8 mouse cellular contexts compared by ENCODE assay signal in the genomic region with DNA sequence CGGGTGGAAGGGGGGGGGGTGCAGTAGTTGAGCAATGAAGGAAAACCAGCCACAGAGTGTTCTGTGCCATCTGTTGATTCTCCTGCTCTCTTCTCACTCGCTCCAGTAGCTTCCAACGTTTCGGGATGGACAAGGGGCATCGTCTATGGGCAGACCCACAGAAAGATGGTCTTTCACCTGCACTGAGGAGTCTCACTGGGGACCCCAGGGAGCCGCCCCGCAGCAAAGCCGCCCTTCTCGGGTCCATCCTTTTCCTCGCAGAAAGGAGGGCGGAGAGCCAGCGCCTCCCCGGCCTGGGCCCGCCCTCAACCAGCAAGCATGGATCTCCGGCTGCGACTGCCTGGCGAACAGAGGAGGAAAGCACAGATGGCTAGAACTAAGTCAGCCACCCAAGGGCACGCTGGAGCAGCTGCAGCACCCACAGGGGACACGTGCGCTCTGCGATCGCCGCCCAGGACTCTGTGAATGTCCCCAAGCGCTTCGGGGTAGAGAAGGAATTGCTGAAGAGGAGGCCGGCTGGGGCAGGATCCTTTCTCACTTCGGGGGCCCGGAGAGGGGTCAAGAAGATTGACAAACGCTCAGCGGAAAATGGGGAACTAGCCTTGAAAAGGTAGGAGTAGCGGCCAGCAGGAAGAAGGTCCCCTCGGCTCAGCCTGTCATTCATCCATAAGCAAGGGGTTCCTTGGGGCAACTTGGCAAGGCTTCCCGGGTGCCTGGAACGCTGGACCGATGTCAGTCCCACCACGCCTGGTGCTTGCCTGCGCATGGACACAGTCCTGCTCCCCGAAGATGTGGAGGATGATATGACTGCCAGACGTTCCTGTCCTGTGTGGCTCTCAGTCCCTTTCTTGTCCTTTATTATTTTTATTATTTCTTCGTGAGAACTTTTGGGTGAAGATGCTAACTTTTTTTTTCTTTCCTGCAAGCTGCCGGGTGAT. TPM values are rescaled to one million over a fixed set of nuclear protein-coding genes. Genes with fewer than 3 reads are reported as not detected.
DNase-seq lines count a peak whose midpoint lies in the region; ATAC-seq and TF ChIP-seq lines count a peak whose summit lies in the region.

A gene (plus strand): TSS at position 117 of the 938 bp plus-strand sequence.

- peaks cover 8% of the 10 kb centered on the region for H3K27me3 ChIP-seq in megakaryocyte, embryonic 14.5 days (replicated peaks)
- H3K27me3 ChIP-seq in heart, embryonic 12.5 days (replicated peaks), result peaks cover 9% of the 10 kb centered on the region; the same call in 1 of the 2 replicates
- H3K27me3 ChIP-seq in lung, embryonic 15.5 days, result 0 out of 2 replicates have a peak, but pooled peaks cover 3% of the 10 kb centered on the region

- DNase-seq in kidney, postnatal 4 days, result peak; percentile 64 to 73
- peak; percentile 57 for DNase-seq in retina, embryonic 14.5 days (ENCODE audit: low spot score)
- no peak for DNase-seq in spleen, adult 18-20 months

- peak within 1 kb of the TSS; percentile 88 for H3K4me2 ChIP-seq in heart, embryonic 12.5 days
- H3K4me2 ChIP-seq in lung, embryonic 15.5 days, result peak within 1 kb of the TSS; percentile 88

- no peak for ATAC-seq in megakaryocyte, adult 5-6 weeks (ENCODE audit: poor library complexity, severe bottlenecking)
- peak; percentile 73 for ATAC-seq in heart, embryonic 12.5 days (ENCODE audit: insufficient number of reproducible peaks, low FRiP score)
- peak; percentile 81 for ATAC-seq in lung, embryonic 15.5 days (ENCODE audit: borderline replicate concordance, extremely low read depth, low FRiP score, low TSS enrichment)

- TF ChIP-seq POLR2A in embryonic fibroblast, embryonic 13.5 days (IDR thresholded peaks at IDR 0.05; ENCODE audit: low read depth, low read length), result peak; percentile 82

- no peaks in the 10 kb centered on the region for H3K4me1 ChIP-seq in megakaryocyte, embryonic 14.5 days
- H3K4me1 ChIP-seq in embryonic fibroblast, embryonic 13.5 days (ENCODE audit: control insufficient read depth, insufficient read depth, low read length), result no peaks in the 10 kb centered on the region
- H3K4me1 ChIP-seq in heart, embryonic 12.5 days (replicated peaks), result no peaks in the 10 kb centered on the region
- peaks cover 12% of the 10 kb centered on the region for H3K4me1 ChIP-seq in lung, embryonic 15.5 days

- peaks cover 15% of the 10 kb centered on the region for H3K9me3 ChIP-seq in megakaryocyte, embryonic 14.5 days
- H3K9me3 ChIP-seq in heart, embryonic 12.5 days (replicated peaks), result no peaks in the 10 kb centered on the region
- no peaks in the 10 kb centered on the region for H3K9me3 ChIP-seq in lung, embryonic 15.5 days

- H3K36me3 ChIP-seq in megakaryocyte, embryonic 14.5 days (replicated peaks; ENCODE audit: low read length), result no peaks in the 10 kb centered on the region
- no peaks in the 10 kb centered on the region for H3K36me3 ChIP-seq in heart, embryonic 12.5 days
- H3K36me3 ChIP-seq in lung, embryonic 15.5 days, result no peaks in the 10 kb centered on the region

- 13% methylated on average over 41 of the region's 41 CpGs for WGBS in heart, embryonic 12.5 days
- 10% methylated on average over 41 of the region's 41 CpGs for WGBS in lung, embryonic 15.5 days

- H3K27ac ChIP-seq in embryonic fibroblast, embryonic 13.5 days (ENCODE audit: insufficient read depth, low read length), result no peak within 1 kb of the TSS
- no peak within 1 kb of the TSS for H3K27ac ChIP-seq in heart, embryonic 12.5 days (ENCODE audit: poor library complexity, severe bottlenecking)
- H3K27ac ChIP-seq in lung, embryonic 15.5 days, result no peak within 1 kb of the TSS

- H3K9ac ChIP-seq in heart, embryonic 12.5 days, result peak within 1 kb of the TSS; percentile 55
- H3K9ac ChIP-seq in lung, embryonic 15.5 days, result peak within 1 kb of the TSS; percentile 31; the same call in 1 of the 2 replicates

- no peak for TF ChIP-seq CTCF in embryonic fibroblast, embryonic 13.5 days (IDR thresholded peaks at IDR 0.05; ENCODE audit: borderline replicate concordance, insufficient read depth, low read length)

- peak within 1 kb of the TSS; percentile 56 for H3K4me3 ChIP-seq in megakaryocyte, embryonic 14.5 days (replicated peaks)
- H3K4me3 ChIP-seq in embryonic fibroblast, embryonic 13.5 days (ENCODE audit: insufficient read depth, low read length), result peak within 1 kb of the TSS; percentile 68
- H3K4me3 ChIP-seq in heart, embryonic 12.5 days, result peak within 1 kb of the TSS; percentile 49
- peak within 1 kb of the TSS; percentile 46 for H3K4me3 ChIP-seq in lung, embryonic 15.5 days

RNA-seq across cellular contexts. Expression of the gene that starts here (rescaled TPM):
- not detected in 2 replicates for polyA plus RNA-seq in megakaryocyte, embryonic 14.5 days (2012; ENCODE audit: insufficient read depth, low replicate concordance)
- not detected in 2 replicates for total RNA-seq in megakaryocyte, adult 5-6 weeks (2015)
- total RNA-seq in megakaryocyte, adult 5-6 weeks (2017), result 0.04 TPM in 1 of 2 replicates, not detected in the other
- 10.2 and 10.4 TPM in 2 replicates for polyA plus RNA-seq in embryonic fibroblast, embryonic 13.5 days (2011; ENCODE audit: insufficient read length, low read depth, missing spikeins)
- 0.63 and 0.80 TPM in 2 replicates for polyA plus RNA-seq in heart, embryonic 12.5 days (2016; fragmentation: Nextera tagmentation; extraction: Ambion mirVana)
- polyA plus RNA-seq in lung, embryonic 15.5 days (2015; fragmentation: Nextera tagmentation; extraction: Ambion mirVana), result 0.81 and 1.0 TPM in 2 replicates

Comparison
In these comparisons a context has a peak if more than half of its experiments do, and no peak if none do; other contexts are left out.
1. Peak in ATAC-seq, H3K4me3 ChIP-seq, H3K9ac ChIP-seq and H3K4me2 ChIP-seq in heart, embryonic 12.5 days; RNA of the gene not detected or under 1 TPM.
2. DNase-seq: peak in kidney, postnatal 4 days (2 of 2) and retina, embryonic 14.5 days (single experiment); none in spleen, adult 18-20 months (0 of 2).
3. Peak in every context shown above with its lines, with median percentiles within 50 percentile points of each other: H3K4me3 ChIP-seq.